ENCODE assay signal across 26 mouse cellular contexts in the genomic region with DNA sequence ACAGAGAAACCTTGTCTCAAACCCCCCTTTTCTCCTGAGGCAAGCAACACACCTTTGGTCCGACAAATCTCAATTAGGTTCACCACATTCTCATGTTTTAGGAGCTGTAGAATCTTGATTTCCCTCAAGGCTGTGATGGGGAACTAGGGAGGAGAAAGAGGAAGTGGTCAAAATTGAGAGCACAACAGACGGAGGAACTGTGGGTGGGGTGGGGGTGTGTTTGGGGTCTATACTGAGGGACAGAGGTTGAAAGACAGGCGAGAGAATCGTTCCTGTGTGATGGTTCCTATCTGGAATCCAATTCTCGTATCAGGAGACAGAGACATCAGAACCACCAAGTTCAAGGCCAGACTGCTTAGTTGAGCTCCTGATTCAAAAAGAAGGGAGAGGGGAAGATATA. TPM values are rescaled to one million over a fixed set of nuclear protein-coding genes. Genes with fewer than 3 reads are reported as not detected.
DNase-seq lines count a peak whose midpoint lies in the region; ATAC-seq and TF ChIP-seq lines count a peak whose summit lies in the region.
"Had no signal": no experiment of that assay in that cellular context is flagged by ENCODE, and none has a peak within 500 bp of the region (broad histone marks: within the 10 kb centered on the region; RNA-seq: fewer than 3 reads in every experiment).

No protein-coding gene starts in this region.

- TF ChIP-seq CTCF in G1E (IDR thresholded peaks at IDR 0.05; ENCODE audit: low read depth, low read length) = no peak

- peak overlapping the region; percentile 33 for H3K4me3 ChIP-seq in megakaryocyte, embryonic 14.5 days (replicated peaks)
- H3K4me3 ChIP-seq in G1E (ENCODE audit: low read depth, low read length) = peak overlapping the region; percentile 54; the same call in 1 of the 2 replicates
- H3K4me3 ChIP-seq in midbrain, embryonic 14.5 days (replicated peaks; ENCODE audit: low read depth, low read length) = no peak overlapping the region
- H3K4me3 ChIP-seq: limb, embryonic 15.5 days; midbrain, embryonic 15.5 days had no signal

- DNase-seq in B cell, adult 2 months = peak; percentile 58 to 68
- DNase-seq in G1E (ENCODE audit: low spot score) = peak; percentile 57
- DNase-seq in midbrain, embryonic 14.5 days = no peak
- DNase-seq in thymus, postnatal 0 days (ENCODE audit: low spot score) = no peak
- DNase-seq in MN1 (ENCODE audit: low spot score) = no peak
- DNase-seq: adrenal gland, postnatal 14 days; cerebellum, adult 2 months; cerebellum, postnatal 36 days; gastrocnemius, postnatal 10 days; kidney, adult 11 months; layer of hippocampus, postnatal 36 days; right cerebral cortex, postnatal 14 days; thymus, adult 18-20 months had no signal

- H3K9ac ChIP-seq in midbrain, embryonic 14.5 days (replicated peaks; ENCODE audit: low read length) = no peak overlapping the region
- H3K9ac ChIP-seq: limb, embryonic 15.5 days; lung, embryonic 15.5 days; midbrain, embryonic 15.5 days had no signal

- 85% methylated on average over 5 of the region's 5 CpGs for WGBS in midbrain, embryonic 14.5 days

- peaks cover 61% of the 10 kb centered on the region for H3K36me3 ChIP-seq in megakaryocyte, embryonic 14.5 days (replicated peaks; ENCODE audit: low read length)
- peaks cover 61% of the 10 kb centered on the region for H3K36me3 ChIP-seq in G1E (replicated peaks)
- peaks cover 57% of the 10 kb centered on the region for H3K36me3 ChIP-seq in midbrain, embryonic 14.5 days (ENCODE audit: control insufficient read depth, insufficient read depth, low read length)

- no peaks in the 10 kb centered on the region for H3K27me3 ChIP-seq in megakaryocyte, embryonic 14.5 days (replicated peaks)
- no peaks in the 10 kb centered on the region for H3K27me3 ChIP-seq in G1E (ENCODE audit: insufficient read depth, low read length)
- no peaks in the 10 kb centered on the region for H3K27me3 ChIP-seq in midbrain, embryonic 14.5 days (ENCODE audit: control insufficient read depth, insufficient read depth, low read length)
- H3K27me3 ChIP-seq: limb, embryonic 15.5 days; lung, embryonic 15.5 days; midbrain, embryonic 15.5 days; Patski had no signal

- H3K4me1 ChIP-seq in megakaryocyte, embryonic 14.5 days = peaks cover 70% of the 10 kb centered on the region
- H3K4me1 ChIP-seq in G1E (ENCODE audit: insufficient read depth, low read depth, low read length) = peaks cover 69% of the 10 kb centered on the region
- H3K4me1 ChIP-seq in midbrain, embryonic 14.5 days (ENCODE audit: control insufficient read depth, insufficient read depth, low read length) = peaks cover 15% of the 10 kb centered on the region

- no peak overlapping the region for H3K27ac ChIP-seq in midbrain, embryonic 14.5 days (replicated peaks; ENCODE audit: low read depth, low read length)
- H3K27ac ChIP-seq: forebrain, embryonic 10.5 days; hindbrain, embryonic 10.5 days; limb, embryonic 15.5 days; lung, embryonic 15.5 days; midbrain, embryonic 15.5 days had no signal

- no peaks in the 10 kb centered on the region for H3K9me3 ChIP-seq in megakaryocyte, embryonic 14.5 days
- H3K9me3 ChIP-seq in G1E (replicated peaks) = no peaks in the 10 kb centered on the region
- H3K9me3 ChIP-seq in midbrain, embryonic 14.5 days (ENCODE audit: control insufficient read depth, low read length) = no peaks in the 10 kb centered on the region
- H3K9me3 ChIP-seq: forebrain, embryonic 10.5 days; hindbrain, embryonic 10.5 days; limb, embryonic 15.5 days; lung, embryonic 15.5 days; midbrain, embryonic 15.5 days had no signal

- ATAC-seq in megakaryocyte, adult 5-6 weeks (ENCODE audit: poor library complexity, severe bottlenecking) = no peak
- ATAC-seq in G1E (ENCODE audit: extremely low read depth, insufficient number of reproducible peaks, low FRiP score, poor library complexity, severe bottlenecking) = no peak
- peak; percentile 19; the same call in 1 of the 2 replicates for ATAC-seq in granulocyte monocyte progenitor cell, adult 5-6 weeks (replicated peaks; ENCODE audit: poor library complexity, severe bottlenecking)
- no peak for ATAC-seq in midbrain, embryonic 14.5 days (ENCODE audit: low FRiP score, low TSS enrichment)
- ATAC-seq: midbrain, embryonic 15.5 days; Patski had no signal

- H3K4me2 ChIP-seq in midbrain, embryonic 14.5 days (ENCODE audit: low read length) = no peak overlapping the region
- H3K4me2 ChIP-seq: limb, embryonic 15.5 days; midbrain, embryonic 15.5 days had no signal

RNA-seq across cellular contexts. Expression of a gene that starts 2.5 kb away (rescaled TPM):
- polyA plus RNA-seq in megakaryocyte, embryonic 14.5 days (2012; ENCODE audit: insufficient read depth, low replicate concordance) = 148 and 403 TPM in 2 replicates
- 82.1 and 84.4 TPM in 2 replicates for total RNA-seq in megakaryocyte, adult 5-6 weeks (2015)
- total RNA-seq in megakaryocyte, adult 5-6 weeks (2017) = 73.9 and 79.2 TPM in 2 replicates
- total RNA-seq in G1E (2014; fragmentation: Nextera tagmentation) = 68.7 and 71.2 TPM in 2 replicates
- total RNA-seq in G1E (2017) = 31.7 and 32.5 TPM in 2 replicates
- polyA plus RNA-seq in G1E (2012) = 105 and 129 TPM in 2 replicates
- total RNA-seq in granulocyte monocyte progenitor cell, adult 5-6 weeks (2014; fragmentation: Nextera tagmentation) = 89.5 and 102 TPM in 2 replicates
- total RNA-seq in granulocyte monocyte progenitor cell, adult 5-6 weeks (2017) = 44.8 and 54.3 TPM in 2 replicates
- 61.4 and 76.5 TPM in 2 replicates for polyA plus RNA-seq in midbrain, embryonic 14.5 days (2014; fragmentation: Nextera tagmentation; extraction: Ambion mirVana)
- 125 and 146 TPM in 2 replicates for polyA plus RNA-seq in thymus, postnatal 0 days (2015; fragmentation: Nextera tagmentation; extraction: Ambion mirVana)

RNA-seq across cellular contexts. Expression of a gene that starts 6.5 kb away (rescaled TPM):
- 39.7 and 57.5 TPM in 2 replicates for polyA plus RNA-seq in megakaryocyte, embryonic 14.5 days (2012; ENCODE audit: insufficient read depth, low replicate concordance)
- 0.91 and 4.6 TPM in 2 replicates for total RNA-seq in megakaryocyte, adult 5-6 weeks (2015)
- total RNA-seq in megakaryocyte, adult 5-6 weeks (2017) = 2.6 and 3.0 TPM in 2 replicates
- total RNA-seq in G1E (2014; fragmentation: Nextera tagmentation) (14.7 and 22.9 TPM in 2 replicates), G1E (2017) (12.8 and 13.6 TPM in 2 replicates)
- 81.4 and 145 TPM in 2 replicates for polyA plus RNA-seq in G1E (2012)
- total RNA-seq in granulocyte monocyte progenitor cell, adult 5-6 weeks (2014; fragmentation: Nextera tagmentation) = 24.2 and 34.0 TPM in 2 replicates
- 19.0 and 20.7 TPM in 2 replicates for total RNA-seq in granulocyte monocyte progenitor cell, adult 5-6 weeks (2017)
- polyA plus RNA-seq in midbrain, embryonic 14.5 days (2014; fragmentation: Nextera tagmentation; extraction: Ambion mirVana) = 15.3 and 15.6 TPM in 2 replicates
- 21.0 and 24.1 TPM in 2 replicates for polyA plus RNA-seq in thymus, postnatal 0 days (2015; fragmentation: Nextera tagmentation; extraction: Ambion mirVana)

RNA-seq across cellular contexts. Expression of a gene that starts 10.4 kb away (rescaled TPM):
- 13.4 and 21.1 TPM in 2 replicates for polyA plus RNA-seq in megakaryocyte, embryonic 14.5 days (2012; ENCODE audit: insufficient read depth, low replicate concordance)
- 49.8 and 56.2 TPM in 2 replicates for total RNA-seq in megakaryocyte, adult 5-6 weeks (2015)
- total RNA-seq in megakaryocyte, adult 5-6 weeks (2017) = 30.1 and 38.2 TPM in 2 replicates
- total RNA-seq in G1E (2014; fragmentation: Nextera tagmentation) (not detected in 2 replicates), G1E (2017) (0.06 and 0.98 TPM in 2 replicates)
- 0.35 and 0.39 TPM in 2 replicates for polyA plus RNA-seq in G1E (2012)
- total RNA-seq in granulocyte monocyte progenitor cell, adult 5-6 weeks (2014; fragmentation: Nextera tagmentation) = 14.3 and 17.6 TPM in 2 replicates
- total RNA-seq in granulocyte monocyte progenitor cell, adult 5-6 weeks (2017) = 11.2 and 12.7 TPM in 2 replicates
- polyA plus RNA-seq in midbrain, embryonic 14.5 days (2014; fragmentation: Nextera tagmentation; extraction: Ambion mirVana) = 45.8 and 45.9 TPM in 2 replicates
- polyA plus RNA-seq in thymus, postnatal 0 days (2015; fragmentation: Nextera tagmentation; extraction: Ambion mirVana) = 20.7 and 23.4 TPM in 2 replicates

RNA-seq across cellular contexts. Expression of a gene that starts 30.4 kb away (rescaled TPM):
- polyA plus RNA-seq in megakaryocyte, embryonic 14.5 days (2012; ENCODE audit: insufficient read depth, low replicate concordance) = 3.0 TPM in 1 of 2 replicates, not detected in the other
- not detected in 2 replicates for total RNA-seq in megakaryocyte, adult 5-6 weeks (2015)
- total RNA-seq in megakaryocyte, adult 5-6 weeks (2017) = not detected in 2 replicates
- total RNA-seq in G1E (2014; fragmentation: Nextera tagmentation) (not detected in 2 replicates), G1E (2017) (0.17 TPM in 1 of 2 replicates, not detected in the other)
- polyA plus RNA-seq in G1E (2012) = not detected in 2 replicates
- not detected in 2 replicates for total RNA-seq in granulocyte monocyte progenitor cell, adult 5-6 weeks (2014; fragmentation: Nextera tagmentation)
- total RNA-seq in granulocyte monocyte progenitor cell, adult 5-6 weeks (2017) = not detected in 2 replicates
- polyA plus RNA-seq in midbrain, embryonic 14.5 days (2014; fragmentation: Nextera tagmentation; extraction: Ambion mirVana) = 3.2 and 4.6 TPM in 2 replicates
- 0.26 and 0.44 TPM in 2 replicates for polyA plus RNA-seq in thymus, postnatal 0 days (2015; fragmentation: Nextera tagmentation; extraction: Ambion mirVana)
- total RNA-seq: adrenal gland, postnatal 14 days; gastrocnemius, postnatal 10 days; heart, adult 8-10 months; megakaryocyte progenitor cell, adult 5-6 weeks had no signal
- polyA plus RNA-seq: limb, embryonic 15.5 days; myocyte; Patski; urinary bladder, adult 2 months had no signal

RNA-seq across cellular contexts. Expression of a gene that starts 46.6 kb away (rescaled TPM):
- 30.1 and 93.0 TPM in 2 replicates for polyA plus RNA-seq in megakaryocyte, embryonic 14.5 days (2012; ENCODE audit: insufficient read depth, low replicate concordance)
- 19.0 and 24.2 TPM in 2 replicates for total RNA-seq in megakaryocyte, adult 5-6 weeks (2015)
- total RNA-seq in megakaryocyte, adult 5-6 weeks (2017) = 17.7 and 17.8 TPM in 2 replicates
- total RNA-seq in G1E (2014; fragmentation: Nextera tagmentation) (9.0 and 9.7 TPM in 2 replicates), G1E (2017) (14.0 and 17.7 TPM in 2 replicates)
- polyA plus RNA-seq in G1E (2012) = 28.2 and 30.1 TPM in 2 replicates
- total RNA-seq in granulocyte monocyte progenitor cell, adult 5-6 weeks (2014; fragmentation: Nextera tagmentation) = 15.4 and 33.4 TPM in 2 replicates
- total RNA-seq in granulocyte monocyte progenitor cell, adult 5-6 weeks (2017) = 19.0 and 28.7 TPM in 2 replicates
- 50.5 and 51.1 TPM in 2 replicates for polyA plus RNA-seq in midbrain, embryonic 14.5 days (2014; fragmentation: Nextera tagmentation; extraction: Ambion mirVana)
- polyA plus RNA-seq in thymus, postnatal 0 days (2015; fragmentation: Nextera tagmentation; extraction: Ambion mirVana) = 86.3 and 91.9 TPM in 2 replicates

Comparison
In these comparisons a context has a peak if more than half of its experiments do, and no peak if none do; other contexts are left out.
1. DNase-seq: peak in B cell, adult 2 months (2 of 2) and G1E (single experiment); none in midbrain, embryonic 14.5 days (single experiment), thymus, postnatal 0 days (single experiment) and MN1 (single experiment).
2. RNA of a gene that starts 10.4 kb away (polyA plus RNA-seq): 45.8 to 45.9 TPM in midbrain, embryonic 14.5 days, 20.7 to 23.4 TPM in thymus, postnatal 0 days and 13.4 to 21.1 TPM in megakaryocyte, embryonic 14.5 days; 0.35 to 0.39 TPM in G1E; every median in the first group is over 10 times any median in the second.